In the genomic region with DNA sequence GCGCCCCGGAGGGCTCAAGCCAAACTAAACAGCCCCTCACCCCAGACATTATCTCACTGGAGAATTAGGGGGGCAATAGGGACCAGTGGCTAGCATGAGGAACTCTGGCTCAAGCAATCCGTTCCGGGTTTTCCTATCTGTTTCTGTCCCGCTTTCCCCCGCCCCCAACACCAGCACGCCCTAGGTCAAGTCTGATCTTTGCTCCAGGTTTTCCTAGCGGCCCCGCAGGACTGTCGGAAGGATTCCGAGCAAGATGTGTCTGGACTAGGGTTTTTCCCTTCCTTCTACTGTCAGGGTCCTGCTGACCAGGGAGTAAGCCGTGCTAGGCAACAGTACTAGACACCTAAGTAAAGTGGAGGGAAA, we compare ENCODE assay signal across 8 mouse cellular contexts. TPM values are rescaled to one million over a fixed set of nuclear protein-coding genes. Genes with fewer than 3 reads are reported as not detected.
DNase-seq lines count a peak whose midpoint lies in the region; ATAC-seq and TF ChIP-seq lines count a peak whose summit lies in the region.

No protein-coding gene starts in this region.

- WGBS in cerebellum, adult 2 months, result under 1% methylated on average over 10 of the region's 12 CpGs
- 2% methylated on average over 12 of the region's 12 CpGs for WGBS in forebrain, postnatal 0 days
- WGBS in hindbrain, embryonic 15.5 days, result 0% methylated on average over 12 of the region's 12 CpGs
- WGBS in liver, adult 2 months, result 2% methylated on average over 12 of the region's 12 CpGs

- H3K4me3 ChIP-seq in cerebellum, adult 2 months (replicated peaks; ENCODE audit: insufficient read depth, low read depth, low read length), result peak overlapping the region; percentile 97
- peak overlapping the region; percentile 38 for H3K4me3 ChIP-seq in forebrain, postnatal 0 days (ENCODE audit: low read depth, low read length)
- H3K4me3 ChIP-seq in hindbrain, embryonic 15.5 days, result peak overlapping the region; percentile 51
- peak overlapping the region; percentile 85 for H3K4me3 ChIP-seq in liver, adult 2 months (ENCODE audit: insufficient read depth, low read depth, low read length)

- peak overlapping the region; percentile 96 for H3K4me2 ChIP-seq in forebrain, postnatal 0 days (ENCODE audit: low read depth)
- H3K4me2 ChIP-seq in hindbrain, embryonic 15.5 days, result peak overlapping the region; percentile 99

- peaks cover 8% of the 10 kb centered on the region for H3K4me1 ChIP-seq in cerebellum, adult 2 months (ENCODE audit: control insufficient read depth, insufficient read depth, low read length)
- peaks cover 27% of the 10 kb centered on the region for H3K4me1 ChIP-seq in forebrain, postnatal 0 days (ENCODE audit: insufficient read depth)
- peaks cover 62% of the 10 kb centered on the region for H3K4me1 ChIP-seq in hindbrain, embryonic 15.5 days (replicated peaks)
- peaks cover 18% of the 10 kb centered on the region for H3K4me1 ChIP-seq in liver, adult 2 months (ENCODE audit: control insufficient read depth, insufficient read depth, low read length)

- TF ChIP-seq POLR2A in cerebellum, adult 2 months (IDR thresholded peaks at IDR 0.05; ENCODE audit: borderline replicate concordance, insufficient read depth, low read length), result peak; percentile 63; the same call in 1 of the 2 replicates
- peak; percentile 61; the same call in 1 of the 2 replicates for TF ChIP-seq POLR2A in liver, adult 2 months (IDR thresholded peaks at IDR 0.05; ENCODE audit: extremely low read depth, insufficient read depth, low read length)

- no peaks in the 10 kb centered on the region for H3K36me3 ChIP-seq in forebrain, postnatal 0 days (ENCODE audit: insufficient read depth)
- H3K36me3 ChIP-seq in hindbrain, embryonic 15.5 days, result no peaks in the 10 kb centered on the region
- peaks cover under 1% of the 10 kb centered on the region; the same call in 1 of the 2 replicates for H3K36me3 ChIP-seq in liver, adult 2 months (ENCODE audit: control insufficient read depth, insufficient read depth, low read length)

- ATAC-seq in forebrain, postnatal 0 days, result 0 out of 2 replicates have a peak, but pooled peaks have one; percentile 16
- no peak for ATAC-seq in hindbrain, embryonic 15.5 days (ENCODE audit: low FRiP score, low read depth)

- TF ChIP-seq CTCF in cerebellum, adult 2 months (IDR thresholded peaks at IDR 0.05; ENCODE audit: borderline replicate concordance, insufficient read depth, low read depth, low read length), result no peak
- no peak for TF ChIP-seq CTCF in forebrain, postnatal 0 days (IDR thresholded peaks at IDR 0.05; ENCODE audit: low read depth)
- TF ChIP-seq CTCF in liver, adult 2 months (IDR thresholded peaks at IDR 0.05; ENCODE audit: low read depth, low read length), result no peak

- peak overlapping the region; percentile 96 for H3K27ac ChIP-seq in cerebellum, adult 2 months (ENCODE audit: insufficient read depth, low read length)
- H3K27ac ChIP-seq in forebrain, postnatal 0 days (ENCODE audit: low read depth, low read length), result no peak overlapping the region
- H3K27ac ChIP-seq in hindbrain, embryonic 15.5 days (replicated peaks), result no peak overlapping the region
- H3K27ac ChIP-seq in liver, adult 2 months (replicated peaks; ENCODE audit: insufficient read depth, low read depth, low read length), result peak overlapping the region; percentile 98

- no peaks in the 10 kb centered on the region for H3K9me3 ChIP-seq in forebrain, postnatal 0 days (ENCODE audit: low read length)
- no peaks in the 10 kb centered on the region for H3K9me3 ChIP-seq in hindbrain, embryonic 15.5 days

- 0 out of 2 replicates have a peak overlapping the region, but pooled peaks have one; percentile 42 for H3K9ac ChIP-seq in forebrain, postnatal 0 days
- no peak overlapping the region; the same call in 1 of the 2 replicates for H3K9ac ChIP-seq in hindbrain, embryonic 15.5 days
- H3K9ac ChIP-seq in liver, adult 2 months (ENCODE audit: low read depth, low read length), result peak overlapping the region; percentile 92

- peak; percentile 80 to 83 for DNase-seq in right cerebral cortex, postnatal 10 days (ENCODE audit: low spot score in 2 of 2)
- no peak for DNase-seq in right cerebral cortex, postnatal 36 days (ENCODE audit: low spot score in 2 of 2)
- DNase-seq in cerebellum, adult 2 months, result peak in 1 of 2 experiments; percentile 90
- DNase-seq in forebrain, postnatal 0 days, result peak; percentile 67
- peak; percentile 85 for DNase-seq in liver, adult 2 months (ENCODE audit: extremely low read depth, low read depth, low spot score)
- peak; percentile 29 to 61 for DNase-seq in monocyte, adult 2 months (ENCODE audit: low read depth in 1 of 2, low spot score in 2 of 2)
- peak; percentile 60 for DNase-seq in urinary bladder, adult 2 months (ENCODE audit: low spot score)

- H3K79me2 ChIP-seq in liver, adult 2 months (ENCODE audit: control insufficient read depth, insufficient read depth, low read length), result peaks cover 28% of the 10 kb centered on the region

- no peaks in the 10 kb centered on the region for H3K27me3 ChIP-seq in cerebellum, adult 2 months (ENCODE audit: control insufficient read depth, insufficient read depth, low read length)
- peaks cover 8% of the 10 kb centered on the region; the same call in 1 of the 2 replicates for H3K27me3 ChIP-seq in forebrain, postnatal 0 days (ENCODE audit: insufficient read depth, low read length)
- H3K27me3 ChIP-seq in hindbrain, embryonic 15.5 days, result peaks cover 33% of the 10 kb centered on the region
- H3K27me3 ChIP-seq in liver, adult 2 months (ENCODE audit: control insufficient read depth, insufficient read depth, low read length), result no peaks in the 10 kb centered on the region

RNA-seq across cellular contexts. Expression of gene Zbtb7b, which starts 0.3 kb away (rescaled TPM):
- polyA plus RNA-seq in cerebellum, adult 2 months (2012; rRNA removed), result 41.3 and 43.3 TPM in 2 replicates
- total RNA-seq in forebrain, postnatal 0 days (2014; rRNA removed), result 2.1 and 4.9 TPM in 2 replicates
- polyA plus RNA-seq in forebrain, postnatal 0 days (2015; fragmentation: Nextera tagmentation; extraction: Ambion mirVana), result 0.33 and 0.75 TPM in 2 replicates
- polyA plus RNA-seq in hindbrain, embryonic 15.5 days (2015; fragmentation: Nextera tagmentation; extraction: Ambion mirVana), result 0.82 and 0.83 TPM in 2 replicates
- total RNA-seq in liver, adult 2 months (2014; rRNA removed), result 28.9 and 31.9 TPM in 2 replicates
- polyA plus RNA-seq in liver, adult 2 months (2012; rRNA removed), result 85.0 and 87.2 TPM in 2 replicates
- polyA plus RNA-seq in urinary bladder, adult 2 months (2012; rRNA removed), result 36.4 and 39.5 TPM in 2 replicates

RNA-seq across cellular contexts. Expression of gene Lenep, which starts 7.7 kb away (rescaled TPM):
- 4.0 and 6.7 TPM in 2 replicates for polyA plus RNA-seq in cerebellum, adult 2 months (2012; rRNA removed)
- total RNA-seq in forebrain, postnatal 0 days (2014; rRNA removed), result 4.2 TPM in 1 of 2 replicates, not detected in the other
- 0.40 TPM in 1 of 2 replicates, not detected in the other for polyA plus RNA-seq in forebrain, postnatal 0 days (2015; fragmentation: Nextera tagmentation; extraction: Ambion mirVana)
- polyA plus RNA-seq in hindbrain, embryonic 15.5 days (2015; fragmentation: Nextera tagmentation; extraction: Ambion mirVana), result 0.89 TPM in 1 of 2 replicates, not detected in the other
- total RNA-seq in liver, adult 2 months (2014; rRNA removed), result not detected in 2 replicates
- polyA plus RNA-seq in liver, adult 2 months (2012; rRNA removed), result not detected in 2 replicates
- 1.2 and 1.5 TPM in 2 replicates for polyA plus RNA-seq in urinary bladder, adult 2 months (2012; rRNA removed)

RNA-seq across cellular contexts. Expression of gene Flad1, which starts 16.8 kb away (rescaled TPM):
- 50.1 and 54.0 TPM in 2 replicates for polyA plus RNA-seq in cerebellum, adult 2 months (2012; rRNA removed)
- total RNA-seq in forebrain, postnatal 0 days (2014; rRNA removed), result 25.6 and 34.9 TPM in 2 replicates
- 30.9 and 31.5 TPM in 2 replicates for polyA plus RNA-seq in forebrain, postnatal 0 days (2015; fragmentation: Nextera tagmentation; extraction: Ambion mirVana)
- 33.3 and 34.9 TPM in 2 replicates for polyA plus RNA-seq in hindbrain, embryonic 15.5 days (2015; fragmentation: Nextera tagmentation; extraction: Ambion mirVana)
- 29.0 and 33.0 TPM in 2 replicates for total RNA-seq in liver, adult 2 months (2014; rRNA removed)
- polyA plus RNA-seq in liver, adult 2 months (2012; rRNA removed), result 62.6 and 67.3 TPM in 2 replicates
- polyA plus RNA-seq in urinary bladder, adult 2 months (2012; rRNA removed), result 30.8 and 34.6 TPM in 2 replicates

RNA-seq across cellular contexts. Expression of gene Cks1b, which starts 23.3 kb away (rescaled TPM):
- 7.0 and 7.2 TPM in 2 replicates for polyA plus RNA-seq in cerebellum, adult 2 months (2012; rRNA removed)
- 24.5 and 27.3 TPM in 2 replicates for total RNA-seq in forebrain, postnatal 0 days (2014; rRNA removed)
- polyA plus RNA-seq in forebrain, postnatal 0 days (2015; fragmentation: Nextera tagmentation; extraction: Ambion mirVana), result 93.9 and 109 TPM in 2 replicates
- 95.9 and 110 TPM in 2 replicates for polyA plus RNA-seq in hindbrain, embryonic 15.5 days (2015; fragmentation: Nextera tagmentation; extraction: Ambion mirVana)
- 3.0 and 6.0 TPM in 2 replicates for total RNA-seq in liver, adult 2 months (2014; rRNA removed)
- 7.9 and 11.0 TPM in 2 replicates for polyA plus RNA-seq in liver, adult 2 months (2012; rRNA removed)
- polyA plus RNA-seq in urinary bladder, adult 2 months (2012; rRNA removed), result 21.7 and 29.6 TPM in 2 replicates

RNA-seq across cellular contexts. Expression of gene Shc1, which starts 23.4 kb away (rescaled TPM):
- 15.9 and 16.0 TPM in 2 replicates for polyA plus RNA-seq in cerebellum, adult 2 months (2012; rRNA removed)
- total RNA-seq in forebrain, postnatal 0 days (2014; rRNA removed), result 15.8 and 19.8 TPM in 2 replicates
- polyA plus RNA-seq in forebrain, postnatal 0 days (2015; fragmentation: Nextera tagmentation; extraction: Ambion mirVana), result 11.3 and 11.8 TPM in 2 replicates
- 20.0 and 21.8 TPM in 2 replicates for polyA plus RNA-seq in hindbrain, embryonic 15.5 days (2015; fragmentation: Nextera tagmentation; extraction: Ambion mirVana)
- 37.7 and 42.0 TPM in 2 replicates for total RNA-seq in liver, adult 2 months (2014; rRNA removed)
- 56.8 and 57.4 TPM in 2 replicates for polyA plus RNA-seq in liver, adult 2 months (2012; rRNA removed)
- polyA plus RNA-seq in urinary bladder, adult 2 months (2012; rRNA removed), result 85.7 and 87.7 TPM in 2 replicates

Comparison
In these comparisons a context has a peak if more than half of its experiments do, and no peak if none do; other contexts are left out.
1. DNase-seq: peak in right cerebral cortex, postnatal 10 days (2 of 2), forebrain, postnatal 0 days (single experiment), liver, adult 2 months (single experiment), monocyte, adult 2 months (2 of 2) and urinary bladder, adult 2 months (single experiment); none in right cerebral cortex, postnatal 36 days (0 of 2).
2. H3K27ac ChIP-seq: peak in cerebellum, adult 2 months (single experiment) and liver, adult 2 months (single experiment); none in forebrain, postnatal 0 days (single experiment) and hindbrain, embryonic 15.5 days (single experiment).
3. H3K4me3 ChIP-seq: peak in every context shown above with its lines; median percentile 97 in cerebellum, adult 2 months; 85 in liver, adult 2 months; 51 in hindbrain, embryonic 15.5 days; 38 in forebrain, postnatal 0 days.
4. RNA of gene Zbtb7b, which starts 0.3 kb away (polyA plus RNA-seq): 85.0 to 87.2 TPM in liver, adult 2 months, 41.3 to 43.3 TPM in cerebellum, adult 2 months and 36.4 to 39.5 TPM in urinary bladder, adult 2 months; 0.82 to 0.83 TPM in hindbrain, embryonic 15.5 days and 0.33 to 0.75 TPM in forebrain, postnatal 0 days; every median in the first group is over 10 times any median in the second.